Mouse (Mus musculus) CD4-positive, CD25-positive, alpha-beta regulatory T cell, adult 4 months (primary cell): ENCODE results near the gene Ostm1. TPM values are rescaled to one million over a fixed set of nuclear protein-coding genes. Genes with fewer than 3 reads are reported as not detected.

Experiments used
- polyA plus RNA-seq, 2 experiments: library from polyadenylated mRNA; unstranded; fragments of 100-300 nt; shearing (Covaris generic); gene quantifications; one replicate each; pipeline ENCODE4 v1.2.1; 2017

The Ostm1 gene
- polyA plus RNA-seq, 2 experiments from 2014 or later = 39.9 TPM

Other genes starting within 250 kb of the Ostm1 start
- 1 to 10 TPM; 4.0 to 5.8 TPM for gene Afg1l, start 105.3 kb upstream of the Ostm1 start, polyA plus RNA-seq
- 100 to 1,000 TPM; 204 to 227 TPM for gene Snx3, start 81.8 kb upstream of the Ostm1 start, polyA plus RNA-seq
- not detected for gene Nr2e1, start 190 bp upstream of the Ostm1 start, polyA plus RNA-seq
- gene Sec63, start 177.7 kb downstream of the Ostm1 start, polyA plus RNA-seq = 10 to 100 TPM; 17.8 to 19.4 TPM